Mouse (Mus musculus): Measurements from ENCODE around the gene Rabgap1l.
"Not testable (repeated sequence)": the region's sequence is repeated elsewhere in the genome, so short reads cannot be mapped to it uniquely, and the experiment has no call there.

Rabgap1l gene

DNA sequence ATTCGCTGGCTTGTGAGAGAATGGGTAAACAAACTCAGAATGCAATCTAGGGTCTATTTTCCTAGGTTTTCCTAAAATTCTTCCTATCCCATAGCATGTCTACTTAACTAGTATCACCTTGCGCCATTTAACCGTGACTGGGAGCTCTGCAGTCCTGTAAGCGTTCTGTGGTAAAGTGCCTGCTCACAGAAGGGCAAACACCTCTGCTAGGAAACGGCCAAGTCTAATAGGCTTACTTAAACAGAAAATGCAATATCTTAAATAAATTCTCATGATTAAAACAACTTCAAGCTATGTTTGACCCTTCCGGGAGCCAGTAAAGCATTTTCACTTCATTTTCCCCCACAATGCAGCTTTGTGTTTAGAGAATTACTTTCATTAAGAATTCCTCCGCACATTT, 484.5 kb downstream of the Rabgap1l start:
- DNase-seq, result no peak

DNA sequence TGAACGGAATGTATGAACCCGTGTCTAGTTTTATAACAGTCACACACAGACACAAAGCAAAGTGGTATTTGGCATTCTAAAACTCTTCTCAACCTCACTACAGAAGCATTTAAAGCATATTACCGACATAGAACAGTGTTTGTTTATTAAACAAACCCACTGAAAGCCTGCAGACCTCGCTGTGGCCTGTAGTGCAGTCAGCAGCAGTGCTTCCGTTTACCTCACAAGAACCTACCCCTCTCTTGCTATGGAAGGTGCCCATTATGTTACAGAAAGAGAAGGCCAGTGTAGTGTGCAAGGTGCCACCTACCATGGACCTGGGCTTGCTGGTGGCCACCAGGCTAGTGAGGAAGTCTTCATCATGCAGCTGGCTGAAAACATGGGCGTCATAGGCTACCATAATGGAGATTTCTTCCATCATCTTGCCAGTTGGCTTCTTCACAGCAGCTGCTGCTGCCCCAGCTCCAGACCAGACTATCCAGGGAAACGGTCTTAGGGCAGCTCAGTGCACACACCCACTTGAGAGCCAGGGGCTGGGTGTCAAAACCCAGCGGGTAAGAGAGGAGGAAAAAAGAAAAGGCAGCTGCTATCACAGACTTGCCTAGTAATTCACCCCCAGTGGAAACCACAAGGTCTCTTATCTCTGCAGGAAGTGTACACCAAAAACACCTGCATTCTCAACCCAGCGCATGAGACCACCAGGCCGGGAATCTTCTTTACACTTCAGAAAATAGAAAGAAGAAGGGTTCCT, 486.0 kb downstream of the Rabgap1l start:
- no peak for DNase-seq

DNA sequence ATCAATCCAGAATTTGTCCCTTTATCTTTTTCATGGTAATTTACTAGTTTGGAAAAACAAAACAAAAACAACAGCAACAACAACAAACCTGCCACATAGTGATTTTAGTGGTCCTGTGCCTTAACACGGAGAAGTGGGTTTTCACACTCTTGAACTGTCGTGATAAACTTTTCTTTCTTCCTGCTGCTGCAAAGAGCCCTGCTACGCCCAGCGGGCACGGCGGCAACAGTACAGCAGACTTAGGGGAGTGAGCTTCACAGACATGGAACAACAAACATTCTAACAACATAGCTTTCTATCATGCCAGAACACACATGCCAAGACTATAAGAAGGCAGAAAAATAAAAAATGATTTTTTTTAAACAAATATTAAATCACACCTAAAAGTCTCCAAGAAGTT, 486.7 kb downstream of the Rabgap1l start:
- DNase-seq, result no peak

DNA sequence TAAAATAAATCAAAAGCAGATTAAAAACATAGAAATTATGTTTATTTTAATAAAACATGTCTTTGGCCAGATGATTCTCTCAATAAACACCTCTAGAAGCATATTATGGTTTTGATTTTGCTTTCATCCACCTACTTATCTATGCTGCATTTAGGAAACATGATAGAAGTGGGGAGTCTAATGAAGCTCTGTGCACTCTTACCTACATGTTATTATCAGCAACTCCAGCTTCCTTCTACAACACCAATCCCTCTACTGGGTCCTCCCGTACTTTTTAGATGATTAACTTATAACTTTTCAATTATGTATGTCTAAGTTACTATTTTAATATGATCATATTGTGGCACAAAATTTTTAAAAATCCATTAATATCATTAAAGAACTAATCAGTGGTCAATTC, 487.2 kb downstream of the Rabgap1l start:
- DNase-seq, result no peak

DNA sequence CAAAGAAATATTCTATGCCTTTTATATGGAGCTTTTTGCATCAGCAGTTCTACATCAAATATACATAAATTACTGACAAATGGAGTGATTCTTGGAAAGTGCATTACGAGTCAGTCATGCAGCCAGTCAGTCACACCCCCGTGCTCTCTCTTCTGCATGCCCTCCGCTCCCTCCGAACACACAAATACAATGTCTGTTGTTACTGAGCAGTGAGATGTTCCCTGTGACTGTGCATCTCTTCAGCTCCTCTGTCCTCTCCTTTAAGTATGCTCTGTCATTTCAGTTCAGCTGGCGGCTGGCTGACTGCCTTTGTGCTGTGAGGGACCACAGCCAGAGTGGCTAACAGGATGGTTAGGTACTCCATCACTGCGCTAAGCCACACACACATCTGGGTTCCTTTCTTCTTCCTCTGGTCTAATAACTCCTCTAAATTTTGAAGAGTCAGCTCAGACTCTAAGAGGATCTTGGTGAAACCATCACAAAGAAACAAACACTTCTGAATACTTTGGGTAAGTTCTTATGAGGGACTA, 488.0 kb downstream of the Rabgap1l start:
- no peak for DNase-seq

DNA sequence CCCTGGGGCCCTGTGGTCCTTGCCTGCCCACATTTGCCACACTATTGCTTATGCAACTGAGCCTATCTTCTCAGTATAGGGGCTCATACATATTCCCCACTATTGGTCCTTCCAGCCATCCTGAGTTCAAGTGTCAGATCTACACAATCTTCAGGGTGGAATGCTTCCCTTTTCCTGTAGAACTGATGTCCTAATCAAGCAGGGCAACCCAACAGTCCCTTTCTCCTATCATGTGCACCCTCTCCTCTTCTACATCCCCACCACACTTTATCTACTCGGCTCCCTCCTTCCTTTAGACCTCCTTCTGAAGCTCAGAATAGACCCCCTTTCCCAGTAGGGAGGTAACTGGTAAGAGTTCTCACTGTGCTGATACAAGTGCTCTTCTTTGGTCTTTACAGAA, 490.7 kb downstream of the Rabgap1l start:
- no peak for DNase-seq

DNA sequence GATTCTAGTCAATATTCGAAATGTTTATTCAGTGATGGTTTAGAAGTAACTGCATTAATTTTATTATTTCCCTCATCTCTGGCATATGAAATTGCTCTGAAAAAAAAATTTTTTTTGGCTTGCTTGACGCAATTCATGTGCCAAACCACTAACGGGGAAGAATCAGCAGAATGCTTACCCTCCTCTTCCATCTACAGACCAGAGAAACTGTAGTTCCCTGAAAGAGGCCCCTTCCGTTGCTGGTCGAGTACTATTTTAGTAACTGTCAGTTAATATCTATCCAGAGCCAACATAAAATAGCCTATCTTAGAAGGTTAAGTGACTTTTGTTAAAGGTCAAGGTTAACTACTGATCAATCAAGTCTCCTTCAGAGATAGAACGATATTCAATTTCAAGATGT, 491.9 kb downstream of the Rabgap1l start:
- no peak for DNase-seq

DNA sequence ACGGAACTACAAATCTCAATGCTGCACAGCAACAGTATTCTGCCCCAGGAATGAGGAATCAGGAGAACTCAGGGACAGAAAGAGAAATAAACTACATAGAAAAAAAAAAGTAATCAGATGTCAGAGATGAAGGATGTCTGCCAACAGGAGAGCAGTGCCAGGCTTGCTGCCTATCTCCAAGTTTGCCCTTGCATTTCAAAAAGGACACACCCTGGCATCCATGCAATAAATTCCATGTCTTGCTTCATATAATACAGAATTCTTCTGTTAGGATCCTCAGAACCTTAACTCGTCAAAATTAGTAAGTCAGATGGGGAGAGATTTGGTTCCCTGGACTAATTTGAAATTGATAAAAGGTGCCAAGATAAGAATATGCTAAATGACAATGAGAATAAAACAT, 492.3 kb downstream of the Rabgap1l start:
- DNase-seq, result no peak

DNA sequence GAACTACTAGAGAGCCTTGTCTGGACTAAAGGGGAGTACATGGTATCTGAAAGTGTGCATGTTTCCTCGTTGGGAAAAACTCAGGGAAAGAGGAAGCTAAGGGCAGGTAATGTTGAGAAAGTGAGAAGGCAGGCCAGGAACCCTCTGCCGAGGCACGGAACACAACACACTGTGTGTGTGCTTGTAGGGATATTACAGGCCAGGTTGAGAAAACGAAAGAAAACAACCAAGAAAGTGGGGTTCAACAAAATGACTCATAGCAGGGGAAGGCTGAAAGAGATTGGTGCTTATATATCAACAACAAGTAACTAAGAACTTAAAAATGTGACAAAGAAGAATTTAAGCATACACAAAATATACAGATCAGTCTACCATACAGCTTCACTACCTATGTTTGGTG, 493.0 kb downstream of the Rabgap1l start:
- no peak for DNase-seq

DNA sequence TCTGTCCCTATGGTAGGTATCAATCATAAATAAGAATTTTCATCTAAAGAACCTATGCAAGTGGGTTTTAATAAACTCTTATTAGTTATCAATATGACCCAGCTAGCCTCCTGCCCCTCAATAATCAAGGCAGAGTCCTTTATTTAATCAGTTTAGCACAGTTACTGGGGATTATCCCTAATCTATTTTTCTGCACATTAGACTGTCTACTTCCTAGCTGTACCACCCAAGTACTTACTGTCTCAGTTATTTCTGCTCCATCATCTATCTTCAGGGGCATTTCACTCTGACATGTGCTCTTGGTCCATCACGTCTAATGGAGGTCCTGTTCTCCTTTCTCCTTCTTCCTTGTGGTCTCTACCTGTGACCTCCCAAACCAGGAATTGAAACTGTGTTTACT, 494.1 kb downstream of the Rabgap1l start:
- no peak for DNase-seq

DNA sequence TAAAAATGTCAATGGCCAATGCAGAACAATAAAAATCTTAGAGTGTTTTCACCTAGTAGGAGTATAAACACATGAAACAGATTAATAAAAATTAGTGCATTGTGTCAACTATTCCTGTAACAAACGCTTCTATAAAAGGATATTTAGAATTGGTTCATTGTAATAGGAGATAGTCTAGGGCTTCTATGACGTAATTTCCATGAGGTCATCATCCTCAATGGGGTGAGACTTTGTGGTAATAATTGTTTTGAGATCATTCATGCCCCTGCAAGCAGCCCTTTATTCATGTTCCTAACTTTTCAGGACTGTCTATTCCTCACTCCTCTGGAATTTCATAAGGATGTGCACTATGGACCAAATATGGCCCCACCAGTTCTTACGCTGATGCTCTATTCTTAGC, 495.3 kb downstream of the Rabgap1l start:
- no peak for DNase-seq

DNA sequence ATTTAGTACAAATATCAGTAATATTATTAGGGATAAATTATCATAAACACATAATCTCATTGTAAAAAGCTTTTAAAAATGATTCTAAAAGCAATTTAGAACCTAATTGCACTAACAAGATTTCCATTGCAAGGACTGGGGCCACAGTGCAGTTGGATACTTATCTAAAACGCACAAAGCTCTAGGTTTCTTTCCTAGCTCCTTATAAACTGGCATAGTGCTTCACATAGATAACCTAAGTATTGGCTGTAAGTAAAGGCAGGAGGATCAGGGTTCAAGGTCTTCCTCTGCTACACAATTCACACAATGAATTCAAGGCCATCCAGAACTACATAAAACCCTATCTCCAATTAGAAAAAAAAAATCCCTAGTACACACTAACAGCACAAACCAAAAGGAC, 497.7 kb downstream of the Rabgap1l start:
- DNase-seq, result no peak

DNA sequence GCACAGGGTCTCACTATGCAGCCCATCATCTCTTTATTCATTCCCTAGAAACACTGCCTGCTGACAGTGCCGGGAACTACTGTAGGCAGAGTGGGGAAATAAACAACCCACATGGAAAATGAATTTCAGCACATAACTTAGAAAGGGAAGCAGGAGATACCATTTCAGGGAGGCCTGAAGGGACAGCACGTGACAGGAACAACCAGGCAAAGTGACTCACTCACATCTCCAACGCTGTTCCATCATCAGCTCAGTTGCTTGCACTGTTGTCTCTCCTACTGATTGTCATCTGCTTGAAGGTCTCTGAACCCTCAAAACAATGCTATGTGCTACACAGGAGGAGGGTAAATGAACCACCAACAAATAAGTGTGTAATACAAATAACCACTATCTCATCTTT, 499.5 kb downstream of the Rabgap1l start:
- no peak for DNase-seq

DNA sequence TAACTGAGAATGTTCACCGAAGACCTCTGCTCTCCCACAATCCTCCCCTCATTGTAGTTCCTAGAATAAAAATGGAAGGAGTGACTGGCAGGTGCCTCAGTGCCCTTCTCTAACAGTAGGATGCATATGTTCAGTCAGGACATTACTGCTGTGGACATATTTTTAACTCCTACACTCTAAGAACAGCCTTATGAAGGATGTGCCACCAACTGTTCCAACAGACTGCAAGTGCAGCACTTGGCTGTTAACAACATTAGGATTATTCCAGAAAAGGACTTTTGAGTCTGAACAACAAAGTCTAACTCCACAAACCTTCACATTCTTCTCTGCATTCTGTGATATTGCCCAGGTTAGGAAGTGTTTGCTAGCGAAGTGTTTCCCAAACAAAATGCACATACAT, 501.0 kb downstream of the Rabgap1l start:
- DNase-seq, result no peak

DNA sequence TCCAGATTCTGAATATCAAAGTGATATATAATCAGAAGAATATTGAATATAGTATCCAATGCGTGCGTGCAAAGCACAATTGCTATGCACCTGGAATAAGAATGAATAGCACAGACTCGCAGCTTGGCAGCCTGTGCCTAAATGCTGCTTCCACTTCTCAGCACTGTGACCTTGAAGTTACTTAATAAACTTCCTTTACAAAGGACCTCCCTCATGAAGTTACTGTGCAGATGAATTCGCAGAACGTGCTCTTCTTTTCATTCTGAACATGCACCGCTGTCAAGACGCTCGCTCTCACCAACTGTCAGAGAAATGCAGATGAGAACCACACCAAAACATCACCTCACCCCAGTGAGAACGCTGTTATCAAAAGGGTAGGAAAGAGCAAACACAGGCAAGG, 502.8 kb downstream of the Rabgap1l start:
- peak; percentile 3 to 33 for DNase-seq

DNA sequence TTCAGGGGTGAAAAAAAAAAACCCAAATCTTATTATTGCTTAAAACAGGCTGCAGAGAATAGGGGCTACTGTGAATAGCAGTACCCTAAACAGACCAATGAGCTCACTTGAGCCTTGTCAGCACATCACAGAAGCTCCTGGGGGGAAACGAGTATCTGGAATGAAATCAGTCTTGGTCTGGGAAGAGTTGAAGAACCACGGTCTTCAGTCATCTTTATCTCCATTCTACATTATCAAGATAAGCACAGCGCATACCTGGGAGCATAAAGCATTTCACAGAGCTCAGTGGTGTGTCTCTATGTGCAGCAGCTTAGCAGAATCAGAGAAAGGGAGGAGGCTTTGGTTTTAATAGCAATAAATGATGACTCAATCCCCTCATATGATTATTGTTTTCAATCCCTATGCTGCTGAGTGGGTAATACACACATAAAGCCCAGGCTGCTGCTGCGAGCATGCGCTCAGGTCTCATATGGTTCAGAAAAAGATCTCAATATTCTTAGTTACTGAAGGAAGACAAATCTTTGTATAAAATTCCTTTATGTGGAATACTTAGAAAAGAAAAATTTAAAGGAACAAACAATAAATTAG, 505.9 kb downstream of the Rabgap1l start:
- DNase-seq, result no peak

DNA sequence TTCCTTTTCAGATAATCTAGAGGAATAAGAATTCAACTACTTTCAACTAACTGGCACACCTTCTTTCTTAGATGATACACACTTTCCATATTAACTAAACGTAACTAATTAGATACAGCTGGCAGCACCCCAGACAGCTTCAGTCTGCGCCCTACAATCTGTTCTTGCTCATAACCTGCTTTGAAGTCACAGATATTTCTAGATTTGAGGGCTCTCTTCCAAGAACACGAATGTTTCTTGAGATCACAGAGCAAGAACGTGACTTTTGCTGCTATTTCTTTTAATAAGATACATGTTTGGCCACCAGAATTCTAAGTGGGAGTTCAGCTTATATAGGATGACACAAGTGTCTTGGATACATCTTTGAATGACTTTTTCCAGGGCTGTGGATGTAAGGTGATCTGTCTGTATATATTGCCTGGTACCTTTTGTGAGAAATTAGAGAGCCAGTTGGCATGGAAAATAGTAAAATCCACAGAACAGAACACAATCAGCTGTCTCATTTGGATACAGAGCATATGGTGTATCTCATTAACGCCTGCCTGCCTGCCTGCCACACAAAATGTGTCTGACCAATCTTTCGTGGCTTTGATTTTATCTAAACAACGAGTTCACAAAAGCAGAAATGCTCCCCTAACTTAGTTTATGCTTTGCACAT, 506.5 kb downstream of the Rabgap1l start:
- DNase-seq, result no peak

DNA sequence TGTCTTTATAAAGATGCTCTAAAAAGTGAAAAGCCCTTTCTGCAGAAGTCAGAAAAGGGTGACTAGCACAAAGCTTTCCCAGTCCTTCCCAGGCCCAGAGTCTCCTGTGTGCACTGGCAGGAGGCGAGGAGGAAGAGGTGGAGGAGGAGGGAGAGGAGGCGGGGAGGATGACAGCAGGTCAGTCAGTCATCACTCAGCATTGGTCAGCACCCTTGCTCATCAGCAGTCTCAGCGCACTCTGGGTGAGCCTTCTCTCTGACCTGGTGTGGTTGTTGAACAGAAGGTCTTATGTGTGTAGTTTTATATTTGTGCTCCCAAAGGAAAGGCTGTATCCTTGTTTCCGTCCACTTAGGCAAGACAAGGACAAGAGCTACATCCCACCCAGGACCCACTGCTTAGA, 508.8 kb downstream of the Rabgap1l start:
- no peak for DNase-seq

DNA sequence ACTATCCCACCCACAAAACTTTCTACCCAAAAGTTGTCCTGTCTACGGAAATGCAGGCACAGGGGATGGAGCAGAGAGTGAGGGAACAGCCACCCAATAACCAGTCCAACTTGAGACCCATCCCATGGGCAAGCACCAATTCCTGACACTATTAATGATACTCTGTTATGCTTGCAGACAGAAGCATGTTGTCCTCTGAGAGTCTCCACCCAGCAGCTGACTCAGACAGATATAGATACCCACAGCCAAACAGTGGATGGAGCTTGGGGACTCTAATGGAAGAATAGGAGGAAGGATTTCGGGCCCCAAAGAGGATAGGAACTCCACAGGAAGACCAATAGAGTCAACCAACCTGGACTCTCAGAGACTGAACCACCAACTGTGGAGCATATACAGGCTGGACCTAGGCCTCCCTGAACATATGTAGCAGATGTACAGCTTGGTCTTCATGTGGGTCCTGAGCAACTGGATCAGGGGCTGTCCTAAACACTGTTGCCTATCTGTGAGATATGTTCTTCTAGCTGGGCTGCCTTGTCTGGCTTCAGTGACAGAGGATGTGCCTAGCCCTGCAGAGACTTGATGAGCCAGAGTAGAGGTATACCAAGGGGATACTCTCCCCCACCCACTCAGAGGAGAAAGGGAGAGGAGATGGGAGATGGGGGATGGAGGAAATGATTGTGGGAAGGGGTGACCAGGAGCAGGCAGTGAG, 510.7 kb downstream of the Rabgap1l start:
- DNase-seq, result not testable (repeated sequence)

DNA sequence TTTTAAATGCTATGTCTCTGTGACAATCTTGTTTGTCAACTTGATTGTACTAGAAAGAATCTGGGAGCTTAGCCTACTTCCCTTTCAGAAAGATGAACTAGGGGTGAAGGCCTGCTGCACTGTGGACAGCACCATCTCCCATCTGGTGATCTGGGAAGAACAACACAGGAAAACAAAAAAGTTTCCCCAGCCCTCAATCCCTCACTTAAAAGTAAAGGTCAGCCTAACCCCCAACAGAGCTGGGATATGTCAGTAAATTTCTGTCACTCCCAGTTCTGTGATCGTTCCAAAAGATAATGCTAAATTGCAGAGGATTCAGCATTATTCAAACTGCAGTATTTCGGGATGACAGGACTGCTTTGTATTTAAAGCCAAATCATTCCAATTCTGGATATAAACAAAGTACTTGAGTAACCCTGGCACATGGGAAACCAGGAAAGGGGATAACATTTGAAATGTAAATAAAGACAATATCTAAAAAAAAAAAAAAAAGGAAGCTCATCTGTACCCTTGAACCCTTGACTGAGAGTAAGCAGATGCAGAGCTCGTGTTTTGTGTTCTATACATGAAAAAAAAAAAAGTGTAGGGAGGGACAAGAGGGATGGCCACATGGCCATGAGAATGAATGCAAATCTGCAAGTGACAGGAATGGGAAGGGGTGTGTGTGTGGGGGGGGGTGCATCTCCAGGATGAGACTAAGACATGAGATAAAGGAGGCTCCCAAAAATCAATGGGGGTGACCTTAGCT, 511.5 kb downstream of the Rabgap1l start:
- no peak for DNase-seq

DNA sequence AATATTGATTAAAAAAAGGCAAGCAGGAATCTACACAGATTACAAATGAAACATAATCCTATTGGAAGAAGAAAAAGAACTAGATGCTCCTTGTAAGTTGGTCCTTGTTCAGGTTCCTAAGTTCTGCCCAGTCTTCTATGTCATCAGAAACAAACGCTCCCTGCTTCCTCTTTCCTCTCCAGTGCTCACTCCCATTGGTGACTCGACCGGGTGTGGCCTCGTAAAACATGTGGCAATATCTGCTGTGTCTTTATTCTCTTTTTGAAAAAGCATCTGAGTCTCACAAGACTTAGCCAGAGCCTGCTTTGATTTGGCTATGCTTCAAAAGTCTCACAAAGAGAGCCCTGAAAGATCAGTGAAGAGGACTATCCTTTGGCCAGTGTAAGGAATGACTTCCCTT, 512.4 kb downstream of the Rabgap1l start:
- no peak for DNase-seq

DNA sequence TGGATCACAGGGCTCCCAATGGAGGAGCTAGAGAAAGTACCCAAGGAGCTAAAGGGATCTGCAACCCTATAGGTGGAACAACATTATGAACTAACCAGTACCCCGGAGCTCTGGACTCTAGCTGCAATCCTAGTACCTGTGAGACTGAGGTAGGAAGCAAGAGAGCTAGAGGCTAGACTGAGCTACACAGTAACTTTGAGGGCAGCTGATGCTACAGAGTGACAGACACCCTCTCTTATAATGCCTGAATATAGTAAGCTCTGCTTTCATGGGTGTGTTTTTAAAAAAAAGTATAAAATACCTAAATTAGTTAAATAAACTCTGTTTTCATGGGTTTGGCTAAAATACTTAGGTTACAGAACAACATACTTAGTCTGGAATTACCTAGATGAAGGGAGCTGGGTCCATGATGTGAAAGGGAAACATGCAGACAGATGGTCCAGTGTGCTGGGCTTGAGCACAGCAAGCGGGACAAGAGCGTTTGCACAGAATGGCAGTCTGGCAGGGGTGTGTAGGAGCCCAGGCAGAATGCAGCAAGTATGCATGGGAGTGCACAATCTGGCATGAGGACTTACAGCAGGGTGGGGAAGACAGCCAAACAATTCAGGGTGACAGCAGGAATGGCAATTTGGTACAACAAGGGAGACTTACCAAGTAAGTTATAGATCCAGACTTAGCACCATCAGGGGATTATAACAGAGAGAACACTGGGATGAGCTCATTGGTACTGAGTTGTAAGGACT, 514.9 kb downstream of the Rabgap1l start:
- no peak for DNase-seq

Measured in kidney, postnatal 36 days (tissue).